Mouse (Mus musculus): ENCODE measurements around the gene Ago4.
A peak's percentile ranks its signal among the peaks of the same experiment; 100 is the strongest.
"Not testable (repeated sequence)": the region's sequence is repeated elsewhere in the genome, so short reads cannot be mapped to it uniquely, and the experiment has no call there.

Gene Ago4

GRCm38 (mm10) chr4:126532827-126533728, at the start of gene Ago4:
Ago4 (minus strand) TSS chr4:126533472.
- peak; percentile 20 to 43 for DNase-seq

- DNase-seq, result no peak
Measured at GRCm38 (mm10) chr4:126579077-126579476, 45.8 kb upstream of the Ago4 start.

GRCm38 (mm10) chr4:126577920-126578319, 44.6 kb upstream of the Ago4 start:
- no peak for DNase-seq

DNA sequence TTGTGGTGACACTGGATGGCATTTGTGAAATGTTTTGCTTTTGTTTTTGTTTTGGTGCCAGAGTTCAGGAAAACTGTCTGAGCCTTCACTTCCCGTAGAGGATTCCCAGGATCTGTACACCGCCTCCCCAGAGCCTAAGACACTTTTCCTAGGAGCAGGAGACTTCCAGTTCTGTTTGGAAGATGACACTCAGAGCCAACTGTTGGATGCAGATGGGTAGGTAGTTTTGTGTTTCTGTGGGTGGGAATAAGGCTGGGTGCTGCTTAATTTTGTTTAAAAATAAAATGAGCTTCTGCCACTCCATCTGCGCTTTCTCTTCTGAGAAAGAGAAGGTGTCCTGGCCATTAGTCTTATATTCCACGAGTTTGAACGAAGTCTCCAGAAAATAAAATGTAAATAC, 43.0 kb upstream of the Ago4 start:
- DNase-seq, result no peak

DNA sequence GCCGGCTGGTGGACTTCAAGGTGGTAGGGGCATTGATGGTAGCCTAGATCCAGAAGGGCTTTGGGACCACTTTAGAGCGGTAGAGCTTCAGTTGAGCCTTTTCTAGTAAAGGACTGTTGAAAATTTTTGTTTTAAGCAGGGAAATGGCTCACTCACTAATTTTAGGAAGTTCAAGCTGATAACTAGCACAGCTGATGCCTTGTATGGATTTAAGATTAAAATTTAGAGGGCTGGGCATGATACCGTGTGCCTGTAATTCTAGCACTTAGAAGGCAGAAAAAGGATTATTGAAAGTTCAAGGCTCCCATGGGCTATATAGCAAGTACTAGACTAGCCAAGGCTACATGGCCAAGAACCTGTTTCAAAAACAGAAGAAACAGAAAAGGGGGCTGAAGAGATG, 36.5 kb upstream of the Ago4 start:
- no peak for DNase-seq

GRCm38 (mm10) chr4:126567243-126567642, 34.0 kb upstream of the Ago4 start:
- no peak for DNase-seq

GRCm38 (mm10) chr4:126563798-126564197, 30.5 kb upstream of the Ago4 start:
- DNase-seq, result no peak

DNA sequence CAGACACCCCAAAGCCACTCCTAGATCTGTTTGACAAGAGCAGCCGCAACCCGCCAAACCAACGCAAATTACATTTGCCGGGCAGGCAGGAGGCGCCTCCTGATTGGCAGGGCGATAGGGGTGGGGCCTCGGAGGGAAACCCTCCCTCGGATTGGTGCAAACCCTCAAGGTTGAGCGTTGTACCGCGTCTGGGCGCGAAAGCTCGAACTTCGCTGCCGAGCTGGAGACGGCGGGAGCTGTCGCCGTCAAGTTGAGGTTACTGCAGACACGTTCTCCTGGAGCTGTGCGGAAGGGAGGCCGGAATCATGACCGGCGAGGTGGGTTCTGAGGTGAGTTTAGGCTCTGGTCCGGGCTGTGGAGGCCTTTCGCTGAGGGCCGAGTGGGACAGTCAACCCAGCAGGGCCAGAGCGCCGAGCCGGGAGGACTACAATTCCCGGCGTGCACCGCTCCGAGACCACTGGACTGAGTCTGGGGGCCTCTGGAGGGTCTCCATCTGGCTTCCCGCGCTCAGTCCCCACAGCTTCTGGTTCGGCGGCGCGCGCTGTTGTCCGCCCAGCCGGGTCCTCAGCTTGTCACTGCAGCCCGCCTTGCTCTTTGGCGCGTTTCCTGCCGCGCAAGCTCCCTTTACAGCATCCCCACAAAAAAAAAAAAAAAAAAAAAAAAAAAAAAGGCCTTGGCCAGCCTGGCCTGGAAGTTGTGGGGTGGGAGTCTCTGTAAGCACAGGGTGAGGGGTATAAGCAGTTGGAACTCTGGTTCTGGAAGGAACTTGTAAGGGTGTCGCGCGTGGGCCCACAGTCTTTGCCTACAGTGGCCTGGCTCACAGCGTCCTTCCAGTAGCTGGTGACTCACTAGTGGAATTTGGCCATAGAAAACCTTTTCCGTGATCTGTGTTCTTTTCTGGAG, 23.8 kb upstream of the Ago4 start, which contains the start of gene Clspn:
TSS of gene Clspn (plus strand) at position 127 of the 903 bp plus-strand sequence.
- DNase-seq, result peak; percentile 70 to 82

DNA sequence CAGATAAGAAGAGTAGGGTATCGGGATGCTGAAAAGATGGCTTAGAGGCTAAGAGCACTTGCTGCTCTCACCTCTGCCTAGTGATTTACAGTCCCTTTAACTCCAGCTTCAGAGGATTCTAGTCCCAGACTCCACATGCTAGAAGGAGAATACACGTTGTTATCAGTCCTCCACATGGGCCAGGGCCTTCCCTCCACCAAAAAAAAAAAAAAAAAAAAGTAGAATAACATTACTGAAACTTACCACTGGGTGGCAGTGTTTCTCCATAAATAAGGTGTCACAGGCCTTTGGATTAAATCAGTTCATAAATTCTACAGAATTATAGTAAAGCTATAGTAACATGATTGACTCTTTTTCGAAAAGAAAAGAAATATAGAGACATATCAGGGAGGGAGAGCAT, 21.2 kb upstream of the Ago4 start:
- no peak for DNase-seq

DNA sequence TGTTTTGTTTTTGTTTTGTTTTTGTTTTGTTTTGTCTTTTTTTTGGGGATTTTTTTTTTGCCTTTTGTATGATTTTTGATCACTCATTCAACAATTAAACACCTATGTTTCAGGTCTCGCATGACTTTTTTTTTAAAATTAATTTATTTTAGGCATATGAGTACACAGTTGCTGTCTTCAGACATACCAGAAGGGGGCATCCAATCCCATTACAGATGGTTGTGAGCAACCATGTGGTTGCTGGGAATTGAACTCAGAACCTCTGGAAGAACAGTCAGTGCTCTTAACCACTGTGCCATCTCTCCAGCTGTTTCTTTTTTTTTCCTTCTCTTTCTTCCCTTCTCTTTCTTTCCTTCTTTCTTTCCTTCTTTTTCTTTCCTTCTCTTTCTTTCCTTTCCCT, 20.4 kb upstream of the Ago4 start:
- DNase-seq, result no peak

GRCm38 (mm10) chr4:126553105-126553504, 19.8 kb upstream of the Ago4 start:
- no peak for DNase-seq

GRCm38 (mm10) chr4:126552136-126552535, 18.9 kb upstream of the Ago4 start:
- DNase-seq, result no peak

DNA sequence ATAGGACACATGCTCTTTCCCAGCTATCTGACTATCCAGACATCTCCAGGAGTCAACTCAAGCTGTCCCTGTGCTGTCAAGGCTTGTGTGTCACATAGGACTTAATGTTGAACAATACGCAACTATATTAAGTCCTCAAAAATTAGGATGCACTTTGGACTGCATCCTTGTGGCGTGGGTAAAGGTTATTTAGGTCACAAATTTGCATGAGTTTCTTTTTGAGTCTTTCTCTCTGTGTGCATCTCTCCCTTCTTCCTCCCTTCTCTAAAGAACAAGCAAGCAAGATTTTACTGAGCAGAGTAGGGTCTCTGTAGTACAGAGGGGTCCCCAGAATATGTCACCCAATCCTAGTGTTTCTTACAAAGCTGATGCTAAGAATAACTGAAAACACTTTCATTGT, 12.9 kb upstream of the Ago4 start:
- DNase-seq, result no peak

- no peak for DNase-seq
Measured at GRCm38 (mm10) chr4:126545703-126546102, 12.4 kb upstream of the Ago4 start.

GRCm38 (mm10) chr4:126545016-126545415, 11.7 kb upstream of the Ago4 start:
- DNase-seq, result no peak

DNA sequence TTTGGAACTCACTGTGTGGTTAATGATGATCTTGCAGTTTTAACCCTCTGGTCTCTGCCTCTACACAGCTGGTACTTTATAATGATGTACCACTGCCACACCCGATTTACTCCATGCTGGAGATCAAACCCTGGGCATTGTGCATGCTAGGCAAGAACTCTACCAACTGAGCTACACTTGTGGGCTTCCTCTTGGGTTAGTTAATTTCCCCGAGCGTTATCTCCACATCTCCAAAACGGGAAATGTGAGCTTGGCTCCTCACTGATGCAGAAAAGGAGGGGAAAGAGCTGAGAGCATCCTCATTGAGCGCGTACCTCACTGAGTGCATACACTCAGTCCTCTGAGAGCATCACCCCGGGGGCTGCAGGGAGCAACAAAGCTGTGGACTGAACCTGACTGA, 9.6 kb upstream of the Ago4 start:
- DNase-seq, result no peak

DNA sequence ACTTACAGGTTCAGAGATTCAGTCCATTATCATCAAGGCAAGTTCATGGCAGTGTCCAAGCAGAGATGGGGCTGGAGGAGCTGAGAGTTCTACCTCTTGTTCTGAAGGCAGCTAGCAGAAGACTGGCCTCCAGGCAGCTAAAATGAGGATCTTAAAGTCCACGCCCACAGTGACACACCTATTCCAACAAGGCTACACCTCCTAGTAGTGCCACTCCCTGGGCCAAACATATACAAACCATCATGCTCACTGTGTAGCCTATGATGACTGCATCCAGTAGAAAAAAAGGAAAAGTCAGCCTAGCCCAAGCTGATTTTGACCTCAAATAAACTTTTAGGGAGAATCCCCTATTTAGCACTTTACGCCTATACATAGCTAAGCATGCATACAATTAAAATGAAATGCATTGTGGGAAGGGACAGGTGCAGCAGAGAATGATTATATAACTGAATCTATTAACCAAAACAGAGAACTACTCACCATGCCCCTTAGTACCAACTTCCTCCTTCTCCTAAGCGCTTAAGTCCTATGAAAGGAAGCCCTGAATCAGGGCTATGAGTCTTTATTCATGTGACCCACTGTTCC, 7.3 kb upstream of the Ago4 start:
- DNase-seq, result peak in 1 of 2 experiments; percentile 30

DNA sequence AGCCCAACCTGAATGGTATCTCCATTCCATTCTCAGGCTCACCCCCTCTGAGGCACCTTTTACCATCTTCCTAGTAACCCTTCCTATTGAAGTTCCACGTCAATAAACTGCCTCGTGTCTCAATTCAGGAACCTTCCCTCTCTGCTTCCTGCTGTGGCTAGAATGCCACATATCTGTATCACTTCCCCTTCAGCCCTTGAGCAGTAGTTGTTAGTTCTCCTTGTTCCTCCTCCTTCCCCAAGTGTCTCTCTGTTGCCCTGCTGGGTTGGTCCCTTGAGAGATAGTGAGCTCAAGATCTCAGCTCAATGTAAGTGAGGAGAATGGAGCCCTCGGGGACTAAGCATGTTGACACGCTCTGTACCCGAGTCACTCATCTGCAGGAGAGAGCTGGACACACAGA, 3.6 kb upstream of the Ago4 start:
- peak in 1 of 2 experiments; percentile 35 for DNase-seq

- DNase-seq, result not testable (repeated sequence)
Measured at GRCm38 (mm10) chr4:126535631-126536030, 2.4 kb upstream of the Ago4 start.

DNA sequence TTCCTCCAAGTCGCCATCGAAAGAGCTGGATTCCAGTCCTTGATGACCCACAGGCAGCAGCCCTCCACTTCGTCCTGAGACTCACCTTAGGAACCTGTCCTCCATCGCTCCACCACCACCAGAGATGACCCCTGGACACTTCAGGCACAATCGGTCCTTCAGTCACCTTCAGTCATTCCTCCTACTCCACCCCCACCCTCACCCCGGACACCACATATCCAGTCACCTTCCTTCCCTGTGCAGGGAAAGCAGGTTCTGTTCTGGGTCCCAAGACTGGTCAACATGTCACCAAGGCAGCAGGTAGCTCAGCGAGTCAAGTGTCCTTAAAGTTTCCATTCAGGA, 428 bp upstream of the Ago4 start:
- no peak for DNase-seq

DNA sequence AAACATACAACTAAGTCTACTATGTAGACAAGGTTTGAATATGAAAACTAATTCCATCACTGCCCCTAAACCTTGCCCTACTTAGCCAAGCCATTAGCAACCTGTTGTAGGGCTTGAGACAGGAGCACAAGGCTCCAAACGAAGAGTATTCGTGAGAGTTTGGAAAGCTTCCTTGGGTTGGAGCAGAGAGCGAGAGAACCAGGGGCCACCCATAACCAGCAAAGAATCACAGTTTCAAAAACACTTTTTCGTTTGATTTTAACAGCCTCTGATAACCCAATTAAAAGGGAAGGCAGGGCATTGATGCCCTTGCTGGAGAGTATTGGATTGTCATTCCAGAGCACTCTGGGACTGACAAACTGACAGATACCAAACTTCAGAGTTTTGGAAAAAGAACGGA, 980 bp downstream of the Ago4 start:
- DNase-seq, result no peak

DNA sequence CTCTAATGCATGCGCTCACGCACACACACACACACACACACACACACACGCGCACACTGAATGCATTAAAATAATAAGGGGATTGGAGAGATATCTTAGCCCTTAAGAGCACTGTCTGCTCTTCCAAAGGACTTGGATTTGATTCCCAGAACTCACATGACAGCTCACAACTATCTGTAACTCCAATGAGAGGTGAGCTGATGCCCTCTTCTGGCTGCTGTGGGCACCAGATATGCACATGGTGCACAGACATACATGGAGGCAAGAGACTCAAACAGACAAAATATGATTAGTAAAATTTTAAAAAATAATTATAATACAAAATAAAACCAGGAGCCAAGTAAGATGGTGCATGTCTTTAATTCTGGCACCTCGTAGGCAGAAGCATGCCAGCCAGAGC, 6.4 kb downstream of the Ago4 start:
- DNase-seq, result no peak

DNA sequence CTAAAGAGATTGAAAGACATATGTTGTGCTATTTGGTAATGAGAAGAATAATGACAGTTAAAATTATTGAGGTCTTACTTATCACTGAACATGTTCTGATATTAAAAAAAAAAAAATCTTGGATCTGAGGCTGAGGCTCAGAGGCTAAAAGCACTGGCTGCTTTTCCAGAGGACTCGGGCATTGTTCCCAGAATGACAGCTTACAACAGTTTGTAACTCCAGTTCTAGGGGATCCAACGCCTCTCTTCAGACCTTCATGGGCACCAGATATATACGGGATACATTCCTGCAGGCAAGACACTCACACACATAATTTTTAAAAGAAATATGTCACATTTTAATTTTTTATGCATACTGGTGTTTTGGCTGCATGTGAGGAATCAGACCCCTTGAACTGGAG, 7.1 kb downstream of the Ago4 start:
- no peak for DNase-seq
